Mouse (Mus musculus): ENCODE results near the gene Fbxo47. TPM values are rescaled to one million over a fixed set of nuclear protein-coding genes. Genes with fewer than 3 reads are reported as not detected.

The Fbxo47 gene
- total RNA-seq, 2 experiments from 2014 or later, result 0.14 to 0.20 TPM

GRCm38 (mm10) chr11:97867591-97867990 lies 16.4 kb downstream of the Fbxo47 start:
- H3K27ac ChIP-seq, result no peak overlapping the region
- intact Hi-C loops (cut with DNase I), result no loop called here
- TF ChIP-seq CTCF (IDR thresholded peaks at IDR 0.05), result no peak
- no peak for DNase-seq
- no peak overlapping the region for H3K4me3 ChIP-seq

GRCm38 (mm10) chr11:97866091-97866888 lies 17.7 kb downstream of the Fbxo47 start:
- TF ChIP-seq CTCF (IDR thresholded peaks at IDR 0.05), result no peak
- no peak for DNase-seq

GRCm38 (mm10) chr11:97865421-97865820 lies 18.5 kb downstream of the Fbxo47 start:
- Histone ChIP-seq H3K4me3 (no peak overlapping the region), H3K27ac (no peak overlapping the region)
- no peak for DNase-seq
- TF ChIP-seq CTCF (IDR thresholded peaks at IDR 0.05), result no peak
- intact Hi-C loops (cut with DNase I), result no loop called here

More at GRCm38 (mm10) chr11:97866091-97866888, 17.7 kb downstream of the Fbxo47 start:
- H3K4me3 ChIP-seq, result no peak overlapping the region
- intact Hi-C loops (cut with DNase I), result no loop called here
- no peak overlapping the region for H3K27ac ChIP-seq

- Histone ChIP-seq H3K27ac (no peak overlapping the region), H3K4me3 (no peak overlapping the region)
- DNase-seq, result no peak
- intact Hi-C loops (cut with DNase I), result no loop called here
- no peak for TF ChIP-seq CTCF (IDR thresholded peaks at IDR 0.05)
These were observed 21.8 kb downstream of the Fbxo47 start for GRCm38 (mm10) chr11:97862148-97862547.

- H3K27ac ChIP-seq, result no peak overlapping the region
- no peak for TF ChIP-seq CTCF (IDR thresholded peaks at IDR 0.05)
- H3K4me3 ChIP-seq, result no peak overlapping the region
- intact Hi-C loops (cut with DNase I), result no loop called here
- no peak for DNase-seq
These were observed 28.5 kb downstream of the Fbxo47 start for GRCm38 (mm10) chr11:97855473-97855872.

- no peak for TF ChIP-seq CTCF (IDR thresholded peaks at IDR 0.05)
- Histone ChIP-seq H3K27ac (no peak overlapping the region), H3K4me3 (no peak overlapping the region)
- DNase-seq, result no peak
- intact Hi-C loops (cut with DNase I), result no loop called here
These were observed 32.4 kb downstream of the Fbxo47 start for GRCm38 (mm10) chr11:97851601-97852000.

GRCm38 (mm10) chr11:97850367-97850766 lies 33.6 kb downstream of the Fbxo47 start:
- DNase-seq, result no peak
- intact Hi-C loops (cut with DNase I), result no loop called here
- TF ChIP-seq CTCF (IDR thresholded peaks at IDR 0.05), result no peak
- H3K4me3 ChIP-seq, result no peak overlapping the region
- no peak overlapping the region for H3K27ac ChIP-seq

GRCm38 (mm10) chr11:97842001-97842400 lies 42.0 kb downstream of the Fbxo47 start:
- no peak for TF ChIP-seq CTCF (IDR thresholded peaks at IDR 0.05)
- DNase-seq, result no peak
- intact Hi-C loops (cut with DNase I), result loop anchor here (5.0 kb wide), 1 partner anchor 45 kb away; the partner anchor contains the start of gene Lasp1
- Histone ChIP-seq H3K4me3 (no peak overlapping the region), H3K27ac (no peak overlapping the region)

- no peak for TF ChIP-seq CTCF (IDR thresholded peaks at IDR 0.05)
- H3K27ac ChIP-seq, result peak overlapping the region; percentile 81
- intact Hi-C loops (cut with DNase I), result loop anchor here (5.0 kb wide), 1 partner anchor 44 kb away; the partner anchor contains the start of gene Lasp1
- peak; percentile 78 for DNase-seq
- peak overlapping the region; percentile 70 for H3K4me3 ChIP-seq
These were observed 42.8 kb downstream of the Fbxo47 start for GRCm38 (mm10) chr11:97840991-97841661.

GRCm38 (mm10) chr11:97840539-97840954 lies 43.4 kb downstream of the Fbxo47 start, which contains the start of gene B230217C12Rik:
Gene B230217C12Rik (plus strand): TSS chr11:97840780.
- DNase-seq, result no peak
- intact Hi-C loops (cut with DNase I), result loop anchor here (5.0 kb wide), 1 partner anchor 43 kb away; the partner anchor contains the start of gene Lasp1
- Histone ChIP-seq H3K27ac (peak within 1 kb of the TSS; percentile 81), H3K4me3 (peak within 1 kb of the TSS; percentile 70)
- peak; percentile 49 for TF ChIP-seq CTCF (IDR thresholded peaks at IDR 0.05)

GRCm38 (mm10) chr11:97840135-97840490 lies 43.8 kb downstream of the Fbxo47 start:
- Histone ChIP-seq H3K27ac (peak overlapping the region; percentile 81), H3K4me3 (peak overlapping the region; percentile 70)
- intact Hi-C loops (cut with DNase I), result loop anchor here (5.0 kb wide), 1 partner anchor 43 kb away; the partner anchor contains the start of gene Lasp1
- no peak for TF ChIP-seq CTCF (IDR thresholded peaks at IDR 0.05)
- DNase-seq, result no peak

- no peak overlapping the region for H3K4me3 ChIP-seq
- TF ChIP-seq CTCF (IDR thresholded peaks at IDR 0.05), result no peak
- intact Hi-C loops (cut with DNase I), result loop anchor here (5.0 kb wide), 1 partner anchor 42 kb away; the partner anchor contains the start of gene Lasp1
- DNase-seq, result no peak
- H3K27ac ChIP-seq, result peak overlapping the region; percentile 81
These were observed 44.4 kb downstream of the Fbxo47 start for GRCm38 (mm10) chr11:97839441-97840134.
